ENCODE assay signal across 24 mouse cellular contexts in the genomic region with DNA sequence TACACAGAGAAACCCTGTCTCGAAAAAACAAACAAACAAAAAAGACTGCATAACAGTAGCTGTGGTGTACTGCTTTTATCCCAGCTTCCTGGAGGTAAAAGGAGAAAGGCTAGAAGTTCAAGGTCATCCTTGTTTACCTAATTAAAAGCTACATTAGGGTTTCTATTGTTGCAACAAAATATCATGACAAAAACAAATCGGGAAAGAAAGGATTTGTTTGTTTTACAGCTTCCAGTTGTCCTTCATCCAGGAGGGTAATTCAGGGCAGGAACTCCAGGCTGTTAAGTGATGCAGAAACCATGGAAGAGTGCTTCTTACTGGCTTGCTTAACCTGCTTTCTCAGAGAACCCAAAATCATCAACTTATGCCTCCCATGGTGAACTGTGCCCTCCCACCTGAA.
"Had no signal": no experiment of that assay in that cellular context is flagged by ENCODE, and none has a peak within 500 bp of the region (broad histone marks: within the 10 kb centered on the region; RNA-seq: fewer than 3 reads in every experiment).

No protein-coding gene starts in this region.

- H3K36me3 ChIP-seq: lung, embryonic 15.5 days; midbrain, embryonic 13.5 days; midbrain, embryonic 15.5 days; neural tube, embryonic 13.5 days; neural tube, embryonic 15.5 days; stomach, embryonic 15.5 days had no signal

- H3K9ac ChIP-seq: liver, postnatal 0 days; lung, embryonic 15.5 days; midbrain, embryonic 13.5 days; midbrain, embryonic 15.5 days; neural tube, embryonic 13.5 days; neural tube, embryonic 15.5 days; stomach, embryonic 15.5 days had no signal

- H3K27me3 ChIP-seq: lung, embryonic 15.5 days; midbrain, embryonic 13.5 days; midbrain, embryonic 15.5 days; neural tube, embryonic 13.5 days; neural tube, embryonic 15.5 days; stomach, embryonic 15.5 days had no signal

- H3K4me2 ChIP-seq: lung, embryonic 15.5 days; midbrain, embryonic 11.5 days; midbrain, embryonic 13.5 days; midbrain, embryonic 15.5 days; neural tube, embryonic 13.5 days; neural tube, embryonic 15.5 days; stomach, embryonic 15.5 days had no signal

- H3K9me3 ChIP-seq: neural tube, embryonic 15.5 days; stomach, embryonic 15.5 days had no signal

- ATAC-seq: liver, postnatal 0 days; lung, postnatal 0 days; midbrain, embryonic 13.5 days; midbrain, embryonic 15.5 days had no signal

- DNase-seq: liver, postnatal 0 days; lung, adult 2 months; lung, postnatal 14 days; lung, postnatal 36 days; retina, postnatal 1 day; right cerebral cortex, adult 18-20 months; right cerebral cortex, postnatal 25 days; right cerebral cortex, postnatal 4 days; spleen, adult 18-20 months; thymus, adult 2 months; thymus, postnatal 25 days; thymus, postnatal 4 days had no signal

- H3K27ac ChIP-seq: lung, embryonic 15.5 days; macrophage; midbrain, embryonic 13.5 days; midbrain, embryonic 15.5 days; neural tube, embryonic 13.5 days; neural tube, embryonic 15.5 days; stomach, embryonic 15.5 days; stomach, postnatal 0 days had no signal

- H3K4me3 ChIP-seq: lung, embryonic 15.5 days; megakaryocyte, embryonic 14.5 days; midbrain, embryonic 13.5 days; midbrain, embryonic 15.5 days; myocyte; neural tube, embryonic 13.5 days; neural tube, embryonic 15.5 days; stomach, embryonic 15.5 days had no signal

- H3K4me1 ChIP-seq: midbrain, embryonic 13.5 days; midbrain, embryonic 15.5 days; neural tube, embryonic 15.5 days; stomach, embryonic 15.5 days had no signal
